Mouse (Mus musculus): ENCODE data around the gene Aff3.

Aff3 gene

DNA sequence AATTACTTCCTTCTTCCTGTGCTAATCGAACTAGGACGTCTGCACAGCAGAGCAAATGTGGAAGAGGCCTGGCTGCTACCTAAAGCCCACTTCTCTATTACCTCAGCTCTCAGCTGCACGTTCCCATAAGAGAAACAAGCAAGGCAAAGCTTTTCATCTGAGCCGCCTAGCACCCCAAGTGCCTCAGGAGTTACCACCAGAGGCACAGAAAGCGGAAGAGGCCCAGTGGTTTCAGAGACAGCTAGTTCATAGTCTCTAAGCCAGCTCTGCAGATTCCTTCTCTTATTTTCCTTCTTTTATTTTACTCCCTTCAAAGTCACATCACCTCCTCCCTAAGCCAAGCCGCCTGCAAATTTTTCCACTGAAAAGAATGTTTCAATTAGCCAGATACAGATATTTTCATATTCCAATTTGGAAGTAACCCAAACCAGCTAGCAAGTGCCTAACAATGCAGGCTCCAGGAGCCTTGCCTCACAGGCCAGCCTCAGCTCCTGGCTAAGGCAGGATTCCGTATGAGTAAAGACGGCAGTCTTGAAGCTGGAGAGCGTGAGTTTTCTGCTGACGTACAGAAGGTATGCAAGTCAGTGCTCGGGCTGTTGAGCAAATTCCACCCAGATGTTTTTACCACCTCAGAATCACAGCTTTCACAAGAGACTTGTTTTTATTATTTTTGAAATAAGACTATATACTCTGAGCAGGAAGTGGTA, 62.8 kb downstream of the Aff3 start:
- no peak for DNase-seq (ENCODE audit: low read depth, low spot score)

DNA sequence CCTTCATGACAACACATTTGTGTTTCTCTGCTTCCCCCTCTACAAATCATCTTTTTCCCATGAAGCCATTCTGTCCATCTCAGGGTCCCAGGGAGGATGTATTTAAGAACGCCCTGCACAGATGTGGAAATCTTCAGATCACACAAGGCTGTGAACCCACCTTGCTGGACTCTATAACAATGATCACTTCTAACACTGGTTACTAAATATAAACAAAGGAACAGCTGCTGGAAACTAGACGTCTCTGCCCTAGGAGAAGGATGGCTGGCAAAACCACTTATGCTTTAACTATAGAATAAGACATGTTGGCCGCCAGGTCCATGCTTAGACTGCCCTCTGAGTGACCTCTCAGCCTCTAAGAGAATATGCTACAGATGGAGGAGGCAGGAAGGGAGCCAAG, 69.4 kb downstream of the Aff3 start:
- no peak for DNase-seq (ENCODE audit: low read depth, low spot score)

- DNase-seq (ENCODE audit: low read depth, low spot score): no peak
Observed at GRCm38 (mm10) chr1:38594766-38595165, 70.0 kb downstream of the Aff3 start.

- DNase-seq (ENCODE audit: low read depth, low spot score): no peak
Observed at GRCm38 (mm10) chr1:38591194-38591593, 73.6 kb downstream of the Aff3 start.

GRCm38 (mm10) chr1:38588741-38589140, 76.0 kb downstream of the Aff3 start:
- no peak for DNase-seq (ENCODE audit: low read depth, low spot score)

- DNase-seq (ENCODE audit: low read depth, low spot score): no peak
Observed at GRCm38 (mm10) chr1:38582328-38582727, 82.4 kb downstream of the Aff3 start.

- no peak for DNase-seq (ENCODE audit: low read depth, low spot score)
Observed at GRCm38 (mm10) chr1:38580572-38580971, 84.2 kb downstream of the Aff3 start.

GRCm38 (mm10) chr1:38578339-38578738, 86.4 kb downstream of the Aff3 start:
- DNase-seq (ENCODE audit: low read depth, low spot score): no peak

DNA sequence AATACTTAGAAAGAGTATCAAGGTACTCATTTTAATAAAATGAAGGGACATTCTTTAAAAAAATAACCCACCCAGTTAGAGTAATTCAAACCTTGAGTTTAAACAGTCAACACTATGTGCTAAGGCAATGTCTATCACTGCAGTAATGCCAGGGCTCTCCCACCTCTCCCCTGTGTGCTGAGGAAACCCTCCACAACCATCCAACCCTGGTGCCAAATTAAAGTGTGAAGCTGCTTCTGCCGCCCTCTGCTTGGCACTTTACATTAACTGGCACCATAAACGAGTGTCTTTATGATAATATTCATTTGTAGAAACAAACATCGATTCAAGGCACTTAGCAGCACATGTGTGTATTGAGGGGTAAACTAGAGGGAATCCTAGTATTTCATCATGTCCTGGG, 97.0 kb downstream of the Aff3 start:
- no peak for DNase-seq (ENCODE audit: low read depth, low spot score)

DNA sequence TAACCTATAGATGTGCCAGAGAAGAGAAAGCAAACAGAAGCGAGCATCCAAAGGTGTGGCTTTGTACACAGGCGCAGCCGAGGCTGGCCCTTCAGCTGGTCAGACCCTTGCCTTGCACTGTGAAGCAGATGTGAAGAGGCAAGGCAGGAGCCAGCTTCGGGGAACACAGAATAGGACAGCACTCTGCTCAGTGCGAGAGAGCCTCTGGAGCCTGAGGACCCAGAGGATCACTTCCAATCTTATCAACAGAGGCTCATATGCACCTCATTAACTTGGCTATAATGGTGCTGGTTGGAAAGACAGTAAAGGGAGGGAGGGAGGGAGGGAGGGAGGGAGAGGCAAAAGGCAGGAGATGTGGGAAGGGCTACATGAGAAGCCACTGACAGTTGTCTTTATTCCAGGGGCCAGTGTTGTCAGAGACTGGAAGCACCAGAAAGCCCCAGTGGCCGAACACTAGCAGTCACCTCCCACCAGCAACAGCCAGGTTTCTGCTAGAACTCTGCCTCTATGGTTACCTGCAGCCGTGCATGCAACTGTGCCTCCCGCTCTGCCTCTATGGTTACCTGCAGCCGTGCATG, 98.6 kb downstream of the Aff3 start:
- no peak for DNase-seq (ENCODE audit: low read depth, low spot score)

GRCm38 (mm10) chr1:38565295-38565777, 99.4 kb downstream of the Aff3 start:
- DNase-seq (ENCODE audit: low read depth, low spot score): no peak

- DNase-seq (ENCODE audit: low read depth, low spot score): no peak
Observed at GRCm38 (mm10) chr1:38562397-38563199, 102.2 kb downstream of the Aff3 start.

DNA sequence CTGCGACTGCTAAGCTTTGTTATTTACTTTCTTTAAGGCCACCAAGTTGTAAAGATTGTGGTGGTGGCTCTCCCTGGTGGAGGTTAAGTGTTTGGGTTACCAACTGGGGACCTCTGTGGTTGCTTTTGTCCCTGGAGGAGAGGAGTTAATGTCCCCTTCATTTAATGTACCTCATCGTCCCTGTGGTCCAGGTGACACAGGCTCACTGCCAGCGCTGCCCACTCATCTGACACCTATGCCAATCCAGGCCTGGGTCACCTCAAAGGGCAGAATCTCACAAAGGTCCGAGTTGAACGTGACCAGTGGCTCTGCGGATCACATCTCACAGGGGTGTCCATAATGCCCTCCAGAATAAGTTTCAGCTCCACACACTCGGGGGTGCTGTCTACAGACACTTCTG, 103.4 kb downstream of the Aff3 start:
- no peak for DNase-seq (ENCODE audit: low read depth, low spot score)

DNA sequence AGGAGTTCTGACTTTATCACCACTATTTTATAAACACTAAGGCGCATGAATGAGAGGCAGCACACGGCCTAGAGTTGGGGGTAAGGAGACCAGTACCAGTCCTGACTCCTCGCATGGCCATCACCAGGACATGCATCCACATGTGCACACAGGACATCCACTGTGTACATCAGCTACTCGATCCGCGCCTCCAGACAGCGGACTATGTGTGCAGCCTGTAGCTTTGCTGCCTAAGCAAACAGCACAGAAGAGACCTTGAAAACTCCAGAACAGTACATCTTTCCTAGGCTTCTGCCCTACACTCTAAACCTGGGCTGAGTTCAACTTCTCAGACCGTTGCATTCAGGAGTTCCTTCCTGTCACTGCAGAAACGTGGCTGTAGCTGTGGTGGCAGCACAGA, 104.1 kb downstream of the Aff3 start:
- no peak for DNase-seq (ENCODE audit: low read depth, low spot score)

GRCm38 (mm10) chr1:38557615-38558014, 107.1 kb downstream of the Aff3 start:
- DNase-seq (ENCODE audit: low read depth, low spot score): no peak

DNA sequence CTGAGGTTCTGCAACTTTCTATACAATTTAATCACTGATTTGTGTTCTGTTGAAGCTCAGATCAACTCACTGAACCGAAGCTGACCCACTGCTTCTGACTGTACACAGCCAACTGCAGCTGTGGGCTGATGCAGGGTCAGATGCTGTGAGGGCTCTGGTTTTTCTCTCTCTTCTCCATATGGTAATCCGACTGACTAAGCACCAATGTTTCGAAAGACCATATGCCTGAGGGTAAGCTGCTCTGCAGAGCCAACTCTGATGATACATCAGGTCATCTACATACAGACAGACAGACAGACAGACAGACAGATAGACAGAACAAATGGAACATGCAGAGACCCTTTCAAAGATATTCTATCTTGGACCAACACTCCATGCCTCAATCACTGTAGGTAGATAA, 110.2 kb downstream of the Aff3 start:
- DNase-seq (ENCODE audit: low read depth, low spot score): no peak

GRCm38 (mm10) chr1:38553090-38553489, 111.7 kb downstream of the Aff3 start:
- DNase-seq (ENCODE audit: low read depth, low spot score): no peak

DNA sequence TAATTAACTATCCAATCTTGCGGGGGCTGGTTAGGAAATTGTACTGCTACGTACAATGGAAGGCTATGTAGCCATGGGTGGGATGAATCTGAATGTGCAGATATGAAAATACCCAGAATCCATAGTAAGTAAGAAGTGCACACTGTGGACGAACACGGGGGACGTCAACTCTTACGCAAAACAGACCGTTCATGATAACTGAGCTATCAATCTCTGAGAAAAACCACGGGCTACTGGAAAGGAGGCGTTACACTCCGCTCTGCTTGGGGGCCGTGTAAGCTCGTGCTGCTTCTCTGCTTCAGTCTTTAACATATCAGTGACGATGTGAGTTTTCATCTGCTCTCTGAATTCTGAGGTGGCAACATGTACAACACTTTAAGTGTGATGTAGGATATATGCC, 114.2 kb downstream of the Aff3 start:
- DNase-seq (ENCODE audit: low read depth, low spot score): no peak

DNA sequence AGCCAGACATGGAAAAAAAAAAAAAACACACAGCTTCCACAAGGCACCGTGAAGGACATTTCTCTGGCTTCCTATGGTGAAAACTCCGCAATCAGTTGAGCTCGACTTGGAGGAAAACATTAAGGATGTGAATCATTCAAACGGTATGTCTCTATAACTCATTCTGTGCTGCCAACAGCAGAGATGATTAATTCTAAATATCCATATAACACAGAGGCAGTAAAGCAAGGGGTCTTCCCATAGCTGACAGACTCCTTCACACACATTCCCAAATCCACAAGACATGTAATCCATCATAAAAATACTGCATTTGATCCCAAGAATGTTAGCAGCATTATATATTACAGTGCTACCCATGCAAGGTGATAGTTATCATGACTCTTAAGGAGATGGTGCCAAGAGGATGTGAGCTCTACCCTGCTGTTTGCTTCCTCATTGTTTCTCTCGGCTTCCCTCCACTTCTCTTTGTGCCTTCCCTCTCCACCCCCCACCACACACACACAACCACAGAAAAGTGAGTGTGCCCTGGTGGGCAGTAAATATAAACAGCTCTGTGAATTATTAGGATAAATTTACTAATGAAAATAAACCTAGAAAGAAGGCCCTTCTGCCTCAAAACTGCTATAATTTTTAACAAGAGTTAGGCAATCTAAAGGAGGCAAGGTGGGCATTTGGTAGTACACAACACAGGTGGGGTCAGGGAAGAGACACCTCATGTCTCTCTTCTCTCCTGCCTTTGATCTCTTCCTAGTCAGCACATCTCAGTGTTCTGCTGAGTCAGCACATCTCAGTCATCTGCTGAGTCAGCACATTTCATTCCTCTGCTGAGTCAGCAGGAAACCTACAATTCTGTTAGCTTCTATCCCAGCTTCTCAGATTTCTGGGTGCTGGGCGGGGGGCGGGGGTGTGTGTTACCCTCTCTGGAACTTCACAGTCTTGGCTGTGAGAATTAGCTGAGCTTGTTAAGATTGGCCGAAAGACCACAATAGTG, 115.8 kb downstream of the Aff3 start:
- DNase-seq (ENCODE audit: low read depth, low spot score): no peak

DNA sequence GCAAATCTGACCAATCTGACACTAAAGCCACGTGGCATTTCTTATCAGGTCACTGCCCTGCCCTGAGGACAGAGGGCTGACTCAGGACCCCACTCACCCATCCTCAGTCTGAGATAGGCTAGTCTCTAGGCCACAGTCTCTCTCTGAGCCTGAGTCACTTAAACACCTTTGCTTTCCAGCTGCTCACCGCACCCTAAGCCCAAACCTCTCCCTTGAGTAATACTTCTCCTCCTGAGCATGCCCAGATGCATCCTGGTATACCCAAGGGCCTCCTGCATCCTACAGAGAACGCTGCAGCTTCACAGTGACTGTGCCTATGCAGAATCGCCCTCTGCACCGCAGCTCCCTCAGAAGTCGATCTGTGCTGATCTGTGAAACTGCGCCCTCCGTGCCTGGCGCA, 117.1 kb downstream of the Aff3 start:
- DNase-seq (ENCODE audit: low read depth, low spot score): no peak

DNA sequence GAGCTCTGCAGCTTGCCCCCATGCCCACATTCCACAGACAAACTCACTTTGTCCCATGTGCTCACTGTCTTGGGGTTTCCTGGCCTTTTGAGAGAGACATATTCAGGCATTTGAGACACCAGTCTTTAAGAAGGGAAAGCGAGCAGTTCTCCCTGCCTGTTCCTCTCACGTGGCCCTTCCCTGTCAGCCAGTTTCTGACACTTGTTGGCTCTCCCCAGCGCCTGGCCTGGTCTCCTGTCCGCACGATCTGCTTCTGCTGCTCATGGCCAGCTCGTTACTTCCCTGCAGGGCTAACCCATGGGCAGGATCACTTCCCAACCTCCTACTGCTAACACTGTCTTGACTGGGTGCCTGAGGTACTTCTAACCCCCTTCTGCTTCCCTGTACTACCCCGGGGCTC, 118.1 kb downstream of the Aff3 start:
- DNase-seq (ENCODE audit: low read depth, low spot score): no peak
